Mouse (Mus musculus) spleen, adult 2 months (tissue): ENCODE measurements at regions not wholly inside any gene's neighbourhood (a gene's known extent, or its start where the extent isn't known, plus 50 kb on each side); places are given as distances from the start of the nearest gene placed in this dataset.

Experiments used
- CTCF ChIP-seq: fragments of 200-500 bp; IDR thresholded peaks from 2 replicates; pipeline ENCODE4 v1.5.1; 2011; ENCODE audit warnings: mild to moderate bottlenecking, inconsistent platforms; ENCODE audit not compliant: insufficient read depth, insufficient read length, insufficient replicate concordance; ENCODE audit errors: extremely low read depth
- POLR2A ChIP-seq: fragments of 200-500 bp; IDR thresholded peaks from 2 replicates; pipeline ENCODE4 v1.6.1; 2011; ENCODE audit warnings: low read depth, low read length, inconsistent platforms

DNA sequence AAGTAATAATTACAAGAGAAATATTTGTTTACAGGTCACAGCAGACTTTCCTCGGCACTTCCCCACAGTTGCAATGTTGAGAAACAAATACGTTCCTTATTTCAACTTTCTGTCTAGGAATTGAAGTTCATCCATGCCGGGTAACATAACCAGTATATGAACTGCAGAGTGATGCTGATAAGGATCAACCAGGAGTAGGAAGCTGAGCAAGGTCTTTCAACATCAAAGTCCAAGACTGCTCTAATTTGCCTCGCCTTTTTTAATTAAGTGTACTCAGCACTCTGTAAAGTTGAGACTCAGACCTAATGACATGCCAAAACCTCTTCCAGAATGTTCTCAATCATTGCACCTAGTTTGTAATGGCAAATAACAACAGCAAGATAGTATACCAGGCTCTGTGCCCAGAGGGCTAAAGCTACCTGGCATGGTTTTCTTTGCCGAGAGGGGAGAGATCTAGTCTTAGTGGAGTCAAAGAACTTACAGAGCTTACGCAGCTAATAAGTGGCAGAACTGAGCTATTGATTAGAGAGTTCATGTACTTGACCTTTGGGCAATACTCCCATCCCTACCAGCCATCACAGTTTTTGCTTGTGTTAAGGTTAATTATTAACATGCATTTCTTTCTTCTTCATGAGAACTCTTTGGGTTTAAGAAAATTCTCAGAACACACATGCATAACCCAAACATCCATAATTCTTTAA is 131.6 kb upstream of the BC052040 start:
- TF ChIP-seq POLR2A (no peak), CTCF (no peak)
